Mouse (Mus musculus): ENCODE measurements around the gene Pafah1b2. TPM values are rescaled to one million over a fixed set of nuclear protein-coding genes. Genes with fewer than 3 reads are reported as not detected.

The Pafah1b2 gene
- polyA plus RNA-seq, 1 experiment: 210 TPM

DNA sequence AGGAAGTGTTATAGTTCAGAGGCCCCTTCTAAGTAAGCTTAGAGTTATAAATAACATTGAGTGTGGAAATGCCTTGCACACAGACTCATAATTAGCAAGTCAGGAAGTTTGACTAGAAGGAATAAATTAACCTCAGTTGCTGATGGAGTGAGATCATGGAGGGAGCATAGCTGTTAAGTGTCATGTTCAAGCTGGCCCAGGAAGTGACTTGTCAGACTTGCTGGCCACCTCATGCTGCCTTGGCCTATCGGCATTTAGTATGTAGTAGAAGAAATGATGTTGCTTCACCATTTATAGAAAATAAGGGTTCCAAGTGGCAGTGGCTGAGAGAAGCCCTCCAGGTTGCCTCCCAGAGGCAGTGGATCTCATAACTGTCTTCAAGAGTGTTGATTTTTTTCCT lies 20.6 kb upstream of the Pafah1b2 start:
- TF ChIP-seq GATA1 (IDR thresholded peaks at IDR 0.05; ENCODE audit: low read length): no peak

DNA sequence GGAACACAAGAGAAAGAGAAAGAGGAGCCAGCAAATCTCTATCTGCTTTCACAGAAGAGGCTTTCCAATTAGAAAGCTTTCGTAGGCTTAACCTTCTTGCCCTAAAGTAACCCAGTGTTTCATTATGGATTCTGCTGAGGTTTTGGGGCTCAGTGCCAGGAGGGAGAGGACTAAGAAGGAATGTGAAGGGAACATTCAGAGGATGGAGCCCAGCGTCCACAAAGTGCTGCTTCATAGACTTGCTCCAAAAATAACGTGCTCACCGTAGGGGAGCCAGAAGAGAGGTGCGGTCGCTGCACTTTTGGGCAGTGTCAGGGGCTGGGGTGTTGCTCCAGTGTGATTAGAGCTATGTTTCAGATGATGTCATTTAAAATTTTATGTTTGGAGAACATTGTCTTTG lies 19.7 kb upstream of the Pafah1b2 start:
- no peak for TF ChIP-seq GATA1 (IDR thresholded peaks at IDR 0.05; ENCODE audit: low read length)

DNA sequence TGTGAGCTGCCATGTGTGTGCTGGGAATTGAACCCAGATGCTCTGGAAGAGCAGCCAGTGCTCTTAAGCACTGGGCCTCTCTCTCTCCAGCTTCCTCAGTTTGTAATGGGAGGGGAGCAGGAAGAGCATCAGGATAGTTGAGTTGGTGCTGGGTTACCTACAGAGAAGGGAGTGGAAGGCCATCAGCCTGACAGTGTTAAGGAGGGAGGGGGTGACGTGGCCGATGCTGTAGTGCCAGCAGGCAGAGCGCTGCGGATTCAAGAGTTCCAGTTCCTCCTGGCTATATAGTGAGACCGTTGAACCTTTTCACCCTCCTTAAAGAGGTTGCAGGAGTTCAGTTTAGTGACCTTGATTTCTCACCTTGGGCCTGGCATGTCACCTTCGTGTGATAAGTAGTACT lies 18.5 kb upstream of the Pafah1b2 start:
- TF ChIP-seq GATA1 (IDR thresholded peaks at IDR 0.05; ENCODE audit: low read length): no peak

DNA sequence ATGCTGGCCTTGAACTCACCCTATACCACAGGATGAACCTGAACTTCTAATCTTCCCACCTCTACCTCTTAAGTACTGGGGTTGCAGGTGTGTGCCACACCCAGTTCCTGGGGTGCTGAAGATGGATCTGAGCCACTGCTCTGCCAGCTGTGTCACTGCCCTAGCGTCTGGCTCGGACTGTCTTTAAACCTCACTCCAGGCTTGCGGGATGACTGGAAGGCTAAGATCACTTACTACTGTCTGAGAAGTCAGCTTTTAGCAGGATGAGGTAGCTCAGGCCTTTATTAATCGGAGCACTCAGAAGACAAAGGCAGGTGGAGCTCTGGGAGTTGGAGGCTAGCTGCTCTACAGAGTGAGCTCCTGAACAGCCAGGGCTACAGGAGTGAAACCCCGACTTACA lies 17.7 kb upstream of the Pafah1b2 start:
- no peak for TF ChIP-seq GATA1 (IDR thresholded peaks at IDR 0.05; ENCODE audit: low read length)

DNA sequence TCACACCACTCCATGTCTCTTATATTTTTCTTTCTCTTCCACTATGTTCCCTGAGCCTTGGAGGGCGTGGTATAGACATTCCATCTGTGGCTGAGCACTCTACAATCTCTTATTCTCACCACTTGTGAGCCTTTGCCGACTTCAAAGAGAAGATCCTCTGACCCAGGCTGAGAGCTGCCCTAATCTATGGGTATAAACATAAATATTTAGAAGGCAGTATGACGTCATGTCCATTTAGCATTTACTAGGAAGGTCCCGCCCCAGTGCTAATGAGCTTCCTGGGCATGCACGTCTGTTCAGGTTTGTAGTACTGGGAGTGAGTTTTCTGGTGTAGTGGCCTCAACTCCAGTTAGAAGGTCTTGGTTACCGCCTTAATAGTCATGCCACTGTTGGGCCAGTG lies 17.0 kb upstream of the Pafah1b2 start:
- TF ChIP-seq GATA1 (IDR thresholded peaks at IDR 0.05; ENCODE audit: low read length): no peak

- no peak for TF ChIP-seq GATA1 (IDR thresholded peaks at IDR 0.05; ENCODE audit: low read length)
Observed at GRCm38 (mm10) chr9:46027994-46028393, 15.5 kb upstream of the Pafah1b2 start.

DNA sequence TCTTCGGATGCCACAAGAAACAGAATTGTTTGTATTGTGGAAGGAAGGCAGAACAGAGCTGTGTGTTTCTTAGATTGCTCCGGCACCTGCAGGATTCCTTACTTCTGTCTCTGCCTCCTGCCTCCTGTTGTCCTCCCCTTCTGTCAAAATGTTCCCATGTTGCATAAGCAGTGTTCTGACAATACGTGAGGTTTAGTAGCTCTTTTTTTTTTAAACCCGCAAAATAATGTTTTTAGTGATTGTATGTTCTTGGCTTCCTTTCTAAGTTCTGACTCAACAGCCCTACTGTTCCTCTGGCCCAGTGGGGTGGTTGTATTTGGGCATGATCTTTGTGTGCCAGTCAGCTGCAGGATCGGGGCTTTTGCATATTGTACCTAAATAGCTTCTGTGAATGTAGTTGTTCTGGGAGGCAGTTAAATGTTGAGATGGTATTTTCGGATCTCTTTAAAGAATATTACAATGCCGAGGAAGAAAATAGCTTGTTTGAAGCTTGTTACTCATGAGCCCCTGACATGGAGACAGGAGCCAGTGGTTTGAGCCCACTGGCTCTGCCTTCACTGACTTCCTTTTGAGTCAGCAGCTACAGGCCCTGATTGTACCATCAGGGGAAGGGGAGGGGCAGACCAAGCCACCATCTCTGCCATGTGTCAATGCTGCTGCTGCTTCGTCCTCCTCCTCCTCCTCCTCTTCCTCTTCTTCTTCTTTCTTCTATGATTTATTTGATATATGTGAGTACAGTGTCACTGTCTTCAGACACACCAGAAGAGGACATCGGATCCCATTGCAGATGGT lies 13.8 kb upstream of the Pafah1b2 start:
- no peak for TF ChIP-seq GATA1 (IDR thresholded peaks at IDR 0.05; ENCODE audit: low read length)

- TF ChIP-seq GATA1 (IDR thresholded peaks at IDR 0.05; ENCODE audit: low read length): no peak
Observed at GRCm38 (mm10) chr9:46023591-46023990, 11.1 kb upstream of the Pafah1b2 start.

DNA sequence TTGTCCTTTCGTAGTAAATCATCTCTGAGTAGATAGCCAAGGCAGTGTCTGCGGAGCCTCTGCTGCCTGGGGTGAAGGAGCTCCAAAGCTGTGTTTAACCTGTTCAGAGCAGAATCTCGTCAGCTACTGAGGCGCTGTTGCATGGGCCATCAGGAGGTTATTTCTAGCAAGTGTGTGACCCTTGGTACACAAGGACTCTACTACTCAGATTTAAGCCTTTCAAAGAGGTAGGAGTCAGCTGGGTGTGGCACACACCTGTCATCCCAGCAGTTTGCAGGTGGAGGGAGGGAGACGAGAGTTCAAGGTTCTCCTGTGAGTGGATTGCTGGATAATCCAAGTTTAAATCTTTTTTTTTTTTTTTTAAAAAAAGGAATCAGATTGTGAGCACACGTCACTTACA lies 7.5 kb upstream of the Pafah1b2 start:
- TF ChIP-seq GATA1 (IDR thresholded peaks at IDR 0.05; ENCODE audit: low read length): no peak

DNA sequence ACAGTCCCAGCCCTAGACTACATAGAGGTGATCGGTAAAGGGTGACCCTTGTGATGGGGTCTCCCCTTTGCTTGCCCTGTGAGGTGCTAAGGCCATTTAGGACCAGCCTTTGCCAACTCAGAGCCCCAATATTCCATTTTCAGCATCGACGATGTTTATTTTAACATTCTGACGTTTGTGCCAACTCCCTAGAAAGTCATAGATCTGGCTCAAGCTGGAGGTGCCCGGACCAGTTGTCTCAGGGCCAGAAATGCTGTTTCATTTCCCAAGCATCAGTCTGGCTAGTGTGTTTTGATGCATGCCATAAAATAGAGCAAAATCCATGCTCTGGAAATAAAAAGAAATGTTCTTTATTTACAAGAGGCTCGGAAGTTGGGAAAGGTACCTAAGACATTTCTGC lies 5.8 kb upstream of the Pafah1b2 start:
- no peak for TF ChIP-seq GATA1 (IDR thresholded peaks at IDR 0.05; ENCODE audit: low read length)

- TF ChIP-seq GATA1 (IDR thresholded peaks at IDR 0.05; ENCODE audit: low read length): no peak
Observed at GRCm38 (mm10) chr9:46016417-46016816, 3.9 kb upstream of the Pafah1b2 start.

DNA sequence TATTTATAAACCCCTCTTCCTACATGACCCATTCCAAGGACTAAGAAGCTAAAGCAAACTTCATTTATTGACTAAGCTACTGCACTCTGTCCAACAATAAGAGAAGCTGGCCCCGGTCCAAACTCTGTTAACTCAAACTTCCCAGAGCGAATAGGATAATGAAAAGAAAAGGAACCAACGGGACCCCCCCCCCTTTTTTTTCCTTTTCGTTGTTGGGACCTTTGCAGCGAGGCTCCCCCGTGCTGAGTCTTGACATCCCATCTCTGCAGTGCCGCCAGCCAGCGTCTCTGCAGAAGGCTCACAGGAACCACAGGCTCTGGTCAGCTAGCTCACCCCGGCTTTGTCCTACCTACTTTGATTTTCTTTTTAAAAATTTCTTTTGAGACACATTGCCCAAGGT lies 3.3 kb upstream of the Pafah1b2 start:
- TF ChIP-seq GATA1 (IDR thresholded peaks at IDR 0.05; ENCODE audit: low read length): no peak

- no peak for TF ChIP-seq GATA1 (IDR thresholded peaks at IDR 0.05; ENCODE audit: low read length)
Observed at GRCm38 (mm10) chr9:46015081-46015551, 2.6 kb upstream of the Pafah1b2 start.

- no peak for TF ChIP-seq GATA1 (IDR thresholded peaks at IDR 0.05; ENCODE audit: low read length)
Observed at GRCm38 (mm10) chr9:46014251-46014681, 1.8 kb upstream of the Pafah1b2 start.

GRCm38 (mm10) chr9:46013616-46014015 lies 1.1 kb upstream of the Pafah1b2 start:
- no peak for TF ChIP-seq GATA1 (IDR thresholded peaks at IDR 0.05; ENCODE audit: low read length)

GRCm38 (mm10) chr9:46013009-46013586 lies 608 bp upstream of the Pafah1b2 start:
- TF ChIP-seq GATA1 (IDR thresholded peaks at IDR 0.05; ENCODE audit: low read length): no peak

All from G1E-ER4 (cell line).